ENCODE assay signal across 25 mouse cellular contexts in the genomic region with DNA sequence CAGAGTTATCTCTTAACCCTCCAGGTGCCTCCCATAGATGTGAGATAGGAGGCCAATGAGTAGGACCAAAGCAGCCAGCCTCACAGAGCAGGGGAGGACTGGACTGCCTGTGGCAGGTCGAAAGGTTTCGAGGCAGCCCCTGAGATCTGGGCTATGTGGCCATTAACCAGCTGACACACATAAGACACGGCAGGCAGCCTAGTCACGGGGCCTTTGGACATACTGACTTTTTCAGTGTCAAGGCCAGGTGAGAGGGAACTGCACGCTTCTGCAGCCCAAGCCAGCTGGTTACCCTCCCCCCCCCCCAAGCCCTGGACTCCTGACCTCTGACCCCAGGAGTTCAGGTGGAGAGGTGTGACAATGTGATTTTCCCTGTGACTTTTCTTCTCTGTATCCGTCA. TPM values are rescaled to one million over a fixed set of nuclear protein-coding genes. Genes with fewer than 3 reads are reported as not detected.
DNase-seq lines count a peak whose midpoint lies in the region; ATAC-seq and TF ChIP-seq lines count a peak whose summit lies in the region.
"Had no signal": no experiment of that assay in that cellular context is flagged by ENCODE, and none has a peak within 500 bp of the region (broad histone marks: within the 10 kb centered on the region; RNA-seq: fewer than 3 reads in every experiment).

No protein-coding gene starts in this region.

- H3K27me3 ChIP-seq in forebrain, embryonic 10.5 days (ENCODE audit: poor library complexity, severe bottlenecking): peaks cover 93% of the 10 kb centered on the region
- H3K27me3 ChIP-seq in forebrain, embryonic 14.5 days (replicated peaks; ENCODE audit: control insufficient read depth, insufficient read depth, low read length): no peaks in the 10 kb centered on the region
- peaks cover 7% of the 10 kb centered on the region; the same call in 1 of the 2 replicates for H3K27me3 ChIP-seq in midbrain, embryonic 10.5 days (ENCODE audit: low read depth, poor library complexity, severe bottlenecking)
- no peaks in the 10 kb centered on the region for H3K27me3 ChIP-seq in midbrain, embryonic 16.5 days (ENCODE audit: control insufficient read depth, insufficient read depth, low read depth, low read length)
- no peaks in the 10 kb centered on the region for H3K27me3 ChIP-seq in liver, embryonic 15.5 days
- H3K27me3 ChIP-seq: embryonic facial prominence, embryonic 15.5 days; hindbrain, embryonic 15.5 days; stomach, embryonic 15.5 days had no signal

- no peaks in the 10 kb centered on the region for H3K9me3 ChIP-seq in forebrain, embryonic 10.5 days
- no peaks in the 10 kb centered on the region for H3K9me3 ChIP-seq in forebrain, embryonic 14.5 days (replicated peaks; ENCODE audit: control insufficient read depth, low read length)
- no peaks in the 10 kb centered on the region for H3K9me3 ChIP-seq in midbrain, embryonic 10.5 days (replicated peaks)
- no peaks in the 10 kb centered on the region for H3K9me3 ChIP-seq in midbrain, embryonic 16.5 days (replicated peaks; ENCODE audit: control insufficient read depth, low read length, poor library complexity, severe bottlenecking)
- H3K9me3 ChIP-seq in liver, embryonic 15.5 days (replicated peaks): no peaks in the 10 kb centered on the region
- H3K9me3 ChIP-seq: embryonic facial prominence, embryonic 10.5 days; embryonic facial prominence, embryonic 15.5 days; hindbrain, embryonic 10.5 days; hindbrain, embryonic 15.5 days; midbrain, embryonic 15.5 days; stomach, embryonic 15.5 days had no signal

- WGBS in forebrain, embryonic 10.5 days: 64% methylated on average over 6 of the region's 6 CpGs
- 59% methylated on average over 6 of the region's 6 CpGs for whole genome bisulfite sequencing in forebrain, embryonic 14.5 days
- WGBS in midbrain, embryonic 10.5 days: 85% methylated on average over 6 of the region's 6 CpGs
- 77% methylated on average over 6 of the region's 6 CpGs for WGBS in midbrain, embryonic 16.5 days
- 57% methylated on average over 6 of the region's 6 CpGs for WGBS in liver, embryonic 15.5 days (ENCODE audit: insufficient replicate concordance)
- 90% methylated on average over 6 of the region's 6 CpGs for WGBS in lung, adult 2 months

- H3K27ac ChIP-seq in forebrain, embryonic 10.5 days: peak overlapping the region; percentile 82
- no peak overlapping the region for H3K27ac ChIP-seq in forebrain, embryonic 14.5 days (ENCODE audit: low read depth, low read length)
- 0 out of 2 replicates have a peak overlapping the region, but pooled peaks have one; percentile 15 for H3K27ac ChIP-seq in midbrain, embryonic 10.5 days (replicated peaks)
- no peak overlapping the region for H3K27ac ChIP-seq in midbrain, embryonic 16.5 days (ENCODE audit: low read length)
- no peak overlapping the region for H3K27ac ChIP-seq in liver, embryonic 15.5 days (replicated peaks)
- H3K27ac ChIP-seq: embryonic facial prominence, embryonic 15.5 days; gastrocnemius, adult 2 months; hindbrain, embryonic 10.5 days; hindbrain, embryonic 15.5 days; midbrain, embryonic 15.5 days; stomach, embryonic 15.5 days had no signal

- TF ChIP-seq POLR2A in lung, adult 2 months (IDR thresholded peaks at IDR 0.05; ENCODE audit: borderline replicate concordance, extremely low read depth, low read depth, low read length): no peak

- H3K36me3 ChIP-seq in forebrain, embryonic 10.5 days (replicated peaks): no peaks in the 10 kb centered on the region
- H3K36me3 ChIP-seq in forebrain, embryonic 14.5 days (ENCODE audit: control insufficient read depth, insufficient read depth, low read length): no peaks in the 10 kb centered on the region
- H3K36me3 ChIP-seq in midbrain, embryonic 10.5 days: no peaks in the 10 kb centered on the region
- no peaks in the 10 kb centered on the region for H3K36me3 ChIP-seq in midbrain, embryonic 16.5 days (ENCODE audit: control insufficient read depth, insufficient read depth, low read length)
- H3K36me3 ChIP-seq in liver, embryonic 15.5 days (replicated peaks): no peaks in the 10 kb centered on the region
- H3K36me3 ChIP-seq: embryonic facial prominence, embryonic 10.5 days; embryonic facial prominence, embryonic 15.5 days; hindbrain, embryonic 10.5 days; hindbrain, embryonic 15.5 days; midbrain, embryonic 15.5 days; stomach, embryonic 15.5 days had no signal

- H3K4me1 ChIP-seq in forebrain, embryonic 10.5 days: peaks cover 69% of the 10 kb centered on the region
- peaks cover 18% of the 10 kb centered on the region for H3K4me1 ChIP-seq in forebrain, embryonic 14.5 days (ENCODE audit: control insufficient read depth, insufficient read depth, low read length)
- peaks cover 31% of the 10 kb centered on the region for H3K4me1 ChIP-seq in midbrain, embryonic 10.5 days
- H3K4me1 ChIP-seq in midbrain, embryonic 16.5 days (ENCODE audit: control insufficient read depth, insufficient read depth, low read length): no peaks in the 10 kb centered on the region
- H3K4me1 ChIP-seq in liver, embryonic 15.5 days (replicated peaks): peaks cover 14% of the 10 kb centered on the region; the same call in 1 of the 2 replicates
- H3K4me1 ChIP-seq in lung, adult 2 months (ENCODE audit: control insufficient read depth, insufficient read depth, low read length): peaks cover 14% of the 10 kb centered on the region
- H3K4me1 ChIP-seq: midbrain, embryonic 15.5 days had no signal

- H3K9ac ChIP-seq in forebrain, embryonic 14.5 days (ENCODE audit: low read length): no peak overlapping the region
- H3K9ac ChIP-seq in midbrain, embryonic 16.5 days (ENCODE audit: low read depth, low read length): no peak overlapping the region
- H3K9ac ChIP-seq in liver, embryonic 15.5 days: no peak overlapping the region
- H3K9ac ChIP-seq: embryonic facial prominence, embryonic 15.5 days; hindbrain, embryonic 15.5 days; midbrain, embryonic 15.5 days; stomach, embryonic 15.5 days had no signal

- ATAC-seq in forebrain, embryonic 14.5 days: no peak
- ATAC-seq in midbrain, embryonic 16.5 days: no peak
- ATAC-seq in liver, embryonic 15.5 days (ENCODE audit: insufficient read depth): 0 out of 2 replicates have a peak, but pooled peaks have one; percentile 18
- ATAC-seq: forebrain, embryonic 16.5 days; midbrain, embryonic 15.5 days had no signal

- H3K4me3 ChIP-seq in forebrain, embryonic 10.5 days: 0 out of 2 replicates have a peak overlapping the region, but pooled peaks have one; percentile 11
- H3K4me3 ChIP-seq in forebrain, embryonic 14.5 days (ENCODE audit: low read depth, low read length): no peak overlapping the region
- no peak overlapping the region for H3K4me3 ChIP-seq in midbrain, embryonic 10.5 days
- H3K4me3 ChIP-seq in midbrain, embryonic 16.5 days (ENCODE audit: low read depth, low read length): no peak overlapping the region
- H3K4me3 ChIP-seq in liver, embryonic 15.5 days (replicated peaks): no peak overlapping the region
- no peak overlapping the region for H3K4me3 ChIP-seq in lung, adult 2 months (replicated peaks; ENCODE audit: extremely low read depth, low read depth, low read length)
- H3K4me3 ChIP-seq: embryonic facial prominence, embryonic 10.5 days; embryonic facial prominence, embryonic 15.5 days; gastrocnemius, adult 2 months; hindbrain, embryonic 10.5 days; hindbrain, embryonic 15.5 days; midbrain, embryonic 15.5 days; stomach, embryonic 15.5 days had no signal

- H3K4me2 ChIP-seq in forebrain, embryonic 14.5 days (ENCODE audit: low read length): no peak overlapping the region
- H3K4me2 ChIP-seq in midbrain, embryonic 16.5 days (ENCODE audit: low read length): no peak overlapping the region
- H3K4me2 ChIP-seq in liver, embryonic 15.5 days: no peak overlapping the region
- H3K4me2 ChIP-seq: embryonic facial prominence, embryonic 15.5 days; hindbrain, embryonic 15.5 days; midbrain, embryonic 15.5 days; stomach, embryonic 15.5 days had no signal

- no peak for TF ChIP-seq CTCF in lung, adult 2 months (IDR thresholded peaks at IDR 0.05; ENCODE audit: insufficient read depth, low read length)

- DNase-seq in forebrain, embryonic 10.5 days (ENCODE audit: extremely low spot score, low spot score): no peak
- DNase-seq in forebrain, embryonic 14.5 days (ENCODE audit: low spot score): no peak
- no peak for DNase-seq in midbrain, embryonic 10.5 days (ENCODE audit: low spot score)
- no peak for DNase-seq in urinary bladder, postnatal 25 days (ENCODE audit: low spot score)
- DNase-seq in lung, adult 2 months: no peak
- DNase-seq: adrenal gland, postnatal 14 days; cerebellum, adult 18-20 months; cerebellum, postnatal 14 days; gastrocnemius, adult 2 months; heart, postnatal 14 days; kidney, adult 9 months; kidney, postnatal 10 days; layer of hippocampus, postnatal 36 days; lung, adult 18-20 months; lung, postnatal 10 days; right cerebral cortex, postnatal 25 days had no signal

RNA-seq across cellular contexts. Expression of gene Lhpp, which starts 54.4 kb away (rescaled TPM):
- polyA plus RNA-seq in forebrain, embryonic 10.5 days (2016; fragmentation: Nextera tagmentation; extraction: Ambion mirVana): 17.3 and 17.4 TPM in 2 replicates
- polyA plus RNA-seq in forebrain, embryonic 14.5 days (2014; fragmentation: Nextera tagmentation; extraction: Ambion mirVana): 26.7 and 29.6 TPM in 2 replicates
- 20.5 and 20.7 TPM in 2 replicates for polyA plus RNA-seq in midbrain, embryonic 10.5 days (2016; fragmentation: Nextera tagmentation; extraction: Ambion mirVana)
- 39.3 and 51.3 TPM in 2 replicates for polyA plus RNA-seq in midbrain, embryonic 16.5 days (2015; fragmentation: Nextera tagmentation; extraction: Ambion mirVana)
- 4.8 and 5.0 TPM in 2 replicates for polyA plus RNA-seq in liver, embryonic 15.5 days (2015; fragmentation: Nextera tagmentation; extraction: Ambion mirVana)
- polyA plus RNA-seq in lung, adult 2 months (2012; rRNA removed): 12.4 and 17.1 TPM in 2 replicates

Comparison
In these comparisons a context has a peak if more than half of its experiments do, and no peak if none do; other contexts are left out.
1. H3K27ac ChIP-seq: peak in forebrain, embryonic 10.5 days (single experiment) and midbrain, embryonic 10.5 days (single experiment); none in forebrain, embryonic 14.5 days (single experiment), midbrain, embryonic 16.5 days (single experiment) and liver, embryonic 15.5 days (single experiment).